Mouse (Mus musculus) cerebellum, adult 2 months (tissue): ENCODE measurements around the gene Babam2.

ENCODE experiments used
- CTCF ChIP-seq: fragments of 200-500 bp; IDR thresholded peaks from 2 replicates; pipeline ENCODE4 v1.5.1; 2011; ENCODE audit warnings: low read depth, mild to moderate bottlenecking, control low read depth, low read length, moderate library complexity, borderline replicate concordance; ENCODE audit not compliant: insufficient read depth
- POLR2A ChIP-seq: fragments of 200-500 bp; IDR thresholded peaks from 2 replicates; pipeline ENCODE4 v1.6.1; 2011; ENCODE audit warnings: low read length, control low read depth, borderline replicate concordance; ENCODE audit not compliant: insufficient read depth

- TF ChIP-seq POLR2A (peak; percentile 59; the same call in 1 of the 2 replicates), CTCF (no peak)
Observed at GRCm38 (mm10) chr5:32133549-32134004, 436.1 kb downstream of the Babam2 start.
